Mouse (Mus musculus) c-Kit-positive CD71-negative TER-119-negative erythroid progenitor cells, embryonic 14.5 days (primary cell): ENCODE measurements around the gene Muc16.

Source experiments
- DNase-seq: peaks from one replicate; pipeline ENCODE4 v3.0.0-alpha.2; 2013; ENCODE audit warnings: low read depth

The Muc16 gene

DNA sequence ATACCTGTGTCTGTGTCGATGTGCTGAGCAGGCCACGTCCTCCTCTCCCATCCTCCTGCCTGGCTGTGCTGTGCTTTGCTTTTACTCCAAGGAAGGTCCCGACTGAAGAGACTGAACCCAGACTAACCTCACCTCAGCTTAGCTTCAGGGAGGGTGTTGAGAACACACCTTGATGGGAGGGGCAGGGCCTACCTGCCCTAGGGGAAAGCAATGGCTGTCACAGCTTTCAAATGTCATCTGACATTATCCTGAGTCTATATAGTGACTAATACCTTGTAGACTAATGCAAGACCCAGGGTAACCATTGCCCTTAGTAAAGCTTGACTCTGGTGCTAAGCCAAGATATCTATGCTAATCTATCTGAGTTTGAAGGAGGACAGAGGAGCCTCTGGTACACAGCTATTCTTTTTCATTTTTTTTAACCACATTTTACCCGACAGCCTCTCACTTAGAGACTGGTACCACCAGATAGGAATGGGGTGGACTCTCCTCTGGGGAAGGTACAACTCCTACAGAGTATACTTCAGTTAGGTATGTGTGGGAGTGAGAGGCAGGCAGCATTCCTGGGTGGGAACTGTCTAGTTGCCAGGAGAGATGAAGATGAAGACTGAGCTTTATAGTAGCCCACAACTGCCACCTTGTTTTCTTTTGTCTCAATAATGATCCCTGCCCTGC lies at the start of gene Muc16:
Gene Muc16, minus strand, starts transcription at position 51 of the 675 bp plus-strand sequence.
- DNase-seq, result no peak

DNA sequence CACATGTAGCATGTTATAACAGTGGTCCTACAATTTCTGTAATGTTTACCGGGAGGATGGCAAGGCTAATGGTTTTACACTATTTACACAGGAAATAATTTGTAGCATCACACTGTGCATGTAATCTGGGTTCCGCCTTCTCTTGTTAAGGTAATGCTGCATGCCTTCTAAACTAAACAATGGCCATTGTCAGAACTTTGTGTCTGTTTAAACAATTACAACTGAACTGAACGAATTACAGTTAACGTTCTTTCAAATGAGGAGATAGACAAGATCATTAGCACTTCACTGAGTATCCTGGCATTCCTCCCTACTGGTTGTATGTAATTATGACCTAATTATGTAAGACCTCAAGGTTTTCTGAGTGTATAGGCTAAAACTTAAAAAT lies 48.4 kb upstream of the Muc16 start:
- no peak for DNase-seq

DNA sequence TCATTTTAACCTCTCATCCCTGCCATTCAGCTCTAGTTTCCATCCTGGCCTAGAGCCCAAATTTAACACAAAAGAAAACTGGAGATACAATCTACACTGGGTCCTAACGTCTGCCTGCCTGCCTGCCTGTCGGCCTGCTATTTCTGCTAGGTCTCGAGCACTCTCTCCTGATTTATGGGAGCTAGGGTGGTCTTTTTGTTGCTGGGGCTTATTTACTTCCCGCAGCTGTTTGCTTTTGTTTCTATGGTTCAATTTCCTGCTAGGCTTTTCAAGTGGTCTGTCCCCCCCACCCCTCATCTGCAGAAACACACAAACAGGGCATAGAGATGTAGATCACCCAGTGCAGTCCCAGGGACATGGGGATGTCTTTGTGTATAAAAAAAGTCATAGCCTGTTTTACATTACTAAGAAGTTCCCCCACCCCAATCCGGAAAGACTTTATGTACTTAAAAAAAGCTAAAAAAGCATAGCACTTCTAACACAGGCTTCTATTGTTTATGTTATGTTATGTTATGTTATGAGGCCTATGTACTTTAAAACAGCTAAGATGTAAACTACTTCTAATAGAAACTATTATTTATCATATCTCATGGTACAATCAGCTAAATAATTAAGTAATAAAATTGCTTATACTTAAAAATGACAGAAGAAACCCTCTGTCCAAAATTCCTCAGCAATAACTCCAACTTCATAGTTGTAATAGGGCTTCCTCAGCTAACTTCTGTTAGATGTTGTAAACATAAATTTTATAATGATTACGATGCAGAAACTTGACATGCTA lies 47.8 kb upstream of the Muc16 start:
- no peak for DNase-seq

DNA sequence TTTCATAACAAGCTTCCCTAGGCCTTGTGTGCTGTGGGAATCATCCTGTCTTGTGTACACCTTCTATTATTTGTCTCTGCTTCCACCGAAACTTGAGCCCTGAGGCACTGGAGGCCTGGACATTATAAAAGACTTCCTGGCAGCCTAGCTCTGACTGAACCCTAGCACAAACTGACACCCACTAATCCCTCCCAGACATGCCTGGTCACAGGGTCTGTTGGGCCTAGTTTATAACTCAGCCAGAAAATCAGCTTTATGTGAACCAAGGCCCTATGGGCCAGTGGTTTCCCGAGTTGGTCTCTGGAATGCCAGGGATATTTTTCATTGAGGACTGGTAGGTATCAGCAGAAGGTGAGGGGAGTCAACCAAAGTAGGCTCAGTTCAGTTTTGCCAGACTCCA lies 46.7 kb upstream of the Muc16 start:
- no peak for DNase-seq

DNA sequence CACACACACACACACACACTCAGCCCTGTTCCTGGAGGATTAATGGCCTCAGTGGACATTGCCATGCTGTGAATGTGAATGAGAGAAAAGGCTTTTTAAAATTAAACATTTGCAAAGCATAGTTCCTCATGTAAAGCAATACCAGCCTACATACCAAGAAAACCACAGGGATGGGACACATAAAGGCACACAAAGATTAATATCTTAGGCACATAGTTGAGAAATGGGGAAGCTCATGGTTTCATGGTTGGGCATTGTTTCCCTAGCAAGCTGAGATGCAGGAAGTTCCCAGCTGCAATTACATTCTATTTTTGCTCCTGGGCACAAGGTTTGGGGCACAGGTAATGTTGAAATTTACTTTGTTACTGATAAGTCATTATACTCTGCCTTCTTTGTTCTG lies 31.3 kb upstream of the Muc16 start:
- DNase-seq, result no peak

DNA sequence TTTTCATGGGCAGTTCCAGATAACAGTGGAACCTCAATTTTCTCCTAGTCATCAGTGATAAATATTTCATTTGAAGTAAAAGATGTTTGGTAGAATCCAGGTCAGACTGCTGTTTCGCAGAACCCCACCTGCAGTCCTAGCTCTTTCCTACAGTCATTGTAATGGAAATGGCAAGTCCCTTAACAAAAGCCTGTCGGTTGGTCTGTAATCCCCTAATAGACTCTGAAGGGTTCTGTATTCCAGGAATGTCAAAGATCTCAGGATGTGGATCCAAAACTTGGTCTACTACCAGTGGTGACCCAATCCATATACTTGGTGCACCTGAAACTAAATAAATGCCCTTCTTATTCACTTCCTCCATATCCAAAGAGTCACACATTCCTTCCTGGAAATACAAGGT lies 76.0 kb downstream of the Muc16 start:
- DNase-seq, result no peak

DNA sequence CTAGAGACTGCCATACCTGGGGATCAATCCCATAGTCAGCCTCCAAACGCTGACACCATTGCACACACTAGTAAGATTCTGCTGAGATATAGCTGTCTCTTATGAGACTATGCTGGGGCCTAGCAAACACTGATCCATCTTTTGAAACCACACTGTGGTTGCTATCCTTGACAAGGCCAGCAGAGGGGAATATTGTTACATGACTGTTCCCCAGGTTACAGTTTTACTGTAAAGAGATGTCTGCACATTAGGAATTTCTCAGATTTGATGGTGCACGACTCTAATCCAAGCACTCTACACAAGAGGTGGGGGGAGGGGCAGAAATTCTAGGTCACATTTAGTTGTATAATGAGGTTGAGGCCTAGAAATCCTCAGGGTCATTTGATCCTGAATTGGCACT lies 166.2 kb downstream of the Muc16 start:
- no peak for DNase-seq

DNA sequence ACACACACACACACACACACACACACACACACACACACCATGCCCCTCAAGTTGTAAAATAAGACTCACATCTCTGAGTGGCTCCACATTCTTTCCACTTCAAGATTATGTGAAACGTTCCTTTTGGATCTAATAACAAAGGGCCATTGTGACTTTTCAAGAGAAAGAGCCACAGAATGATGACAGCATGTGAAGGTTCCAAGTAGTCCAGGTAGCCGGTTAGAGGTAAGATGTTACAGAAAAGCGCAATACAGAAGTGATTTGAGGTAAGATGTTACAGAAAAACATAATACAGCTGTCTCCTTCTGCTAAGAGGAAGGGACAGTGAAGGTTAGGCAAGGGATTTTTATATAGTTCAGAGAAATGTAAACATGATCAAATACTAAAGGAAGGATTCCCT lies 196.2 kb downstream of the Muc16 start, which contains the start of the genes Zfp558 and Mbd3l1:
Gene Zfp558, minus strand, starts transcription at position 101 of the 400 bp plus-strand sequence.
Gene Mbd3l1, plus strand, starts transcription at position 192 of the 400 bp plus-strand sequence.
- no peak for DNase-seq

DNA sequence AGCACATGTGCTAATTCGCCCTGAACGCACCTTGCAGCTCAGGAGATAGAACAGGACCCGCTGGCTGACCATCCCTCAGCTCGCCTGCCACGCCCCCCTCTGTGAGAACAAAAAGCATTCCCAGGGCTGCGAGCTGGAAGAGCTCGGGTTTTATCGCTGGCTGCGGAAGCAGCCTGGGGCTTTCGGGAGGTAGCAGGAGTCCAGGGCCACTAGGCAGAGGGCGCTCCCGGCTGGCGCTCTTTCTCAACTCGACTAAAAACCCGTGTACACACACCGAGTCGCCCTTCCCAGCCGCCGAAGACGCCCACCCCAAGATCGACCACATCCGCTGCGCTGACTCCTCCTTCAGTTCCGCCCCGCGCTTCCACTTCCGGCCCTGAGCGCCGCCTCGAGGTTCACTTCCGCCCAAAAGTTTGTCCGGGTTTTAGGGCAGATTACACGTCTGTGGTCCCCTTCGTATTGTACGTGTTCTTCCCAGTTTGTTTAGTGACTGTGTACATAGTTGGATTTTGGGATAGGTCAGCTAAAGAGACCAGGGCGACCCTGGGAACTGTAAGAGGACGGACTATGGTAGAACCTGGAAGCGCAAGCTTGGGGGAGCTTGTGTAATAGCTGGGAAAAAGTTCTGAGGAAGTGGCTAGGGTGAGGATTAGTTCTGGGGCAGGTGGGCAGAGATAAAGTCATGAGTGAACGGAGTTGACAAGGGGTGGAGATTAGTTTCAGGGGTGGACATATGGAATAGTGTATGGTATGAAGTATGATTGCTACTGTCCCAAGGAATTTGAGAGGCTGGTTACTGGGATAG lies 200.8 kb downstream of the Muc16 start:
- peak; percentile 62 for DNase-seq

DNA sequence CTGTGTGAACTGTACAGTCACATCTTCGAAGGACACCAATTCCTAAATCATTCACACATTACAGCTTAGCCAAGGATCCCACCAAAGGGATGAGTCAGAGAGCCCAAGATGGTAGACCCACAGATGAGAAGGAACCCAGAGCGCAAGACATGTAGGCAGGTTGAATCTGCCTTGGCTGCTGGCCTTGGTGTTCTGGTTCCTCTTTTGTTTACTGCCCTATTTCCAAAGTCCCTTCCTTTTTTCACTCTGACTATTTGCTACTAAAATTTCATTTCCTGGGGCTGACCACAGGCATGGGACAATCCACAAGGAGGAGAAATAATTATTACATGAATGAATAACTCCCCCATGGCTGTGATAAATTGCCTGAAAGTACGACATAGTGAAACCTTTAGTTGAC lies 206.3 kb downstream of the Muc16 start:
- DNase-seq, result no peak

DNA sequence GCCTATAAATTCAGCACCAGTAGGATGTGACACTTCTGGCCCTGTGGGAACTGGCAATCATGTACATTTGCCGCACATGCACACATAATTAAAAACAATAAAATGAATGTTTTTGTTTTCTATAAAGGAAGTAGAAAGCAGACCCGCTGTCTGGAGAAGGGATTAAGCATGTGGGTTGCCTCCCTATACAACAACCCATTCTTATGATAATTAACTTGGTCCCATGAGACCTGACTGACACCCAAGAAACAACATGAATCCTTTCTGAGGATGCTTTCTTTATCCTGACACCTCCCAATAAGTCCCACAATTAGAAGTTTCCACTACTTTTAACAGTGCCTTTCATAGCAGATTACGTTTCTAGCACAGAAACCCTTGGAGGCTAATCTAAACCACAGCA lies 207.0 kb downstream of the Muc16 start:
- no peak for DNase-seq

DNA sequence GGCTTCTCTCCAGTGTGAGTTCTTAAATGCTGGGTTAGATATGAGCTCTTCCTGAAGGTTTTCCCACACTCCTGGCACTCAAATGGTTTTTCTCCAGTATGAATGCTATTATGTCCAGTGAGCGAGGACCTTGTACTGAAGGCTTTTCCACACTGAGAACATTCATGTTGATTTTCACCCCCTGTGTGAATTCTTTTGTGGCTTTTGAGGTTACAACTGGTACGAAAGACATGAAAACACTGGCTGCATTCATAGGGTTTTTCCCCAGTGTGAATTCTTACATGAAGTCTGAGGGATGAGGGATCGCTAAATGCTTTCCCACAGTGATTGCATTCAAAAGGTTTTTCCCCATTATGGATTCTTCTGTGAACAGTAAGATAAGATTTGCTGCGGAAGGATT lies 217.8 kb downstream of the Muc16 start:
- no peak for DNase-seq
